Mouse (Mus musculus) liver, postnatal 0 days (tissue): ENCODE data around the gene C130073F10Rik.

Source experiments
- CTCF ChIP-seq: sonication (generic); IDR thresholded peaks from 2 replicates; pipeline ENCODE4 v1.5.1; 2016; ENCODE audit warnings: antibody characterized with exemption, low read depth
- EP300 ChIP-seq: IDR thresholded peaks from 2 replicates; pipeline ENCODE4 v1.6.1; 2016; ENCODE audit warnings: antibody characterized with exemption, low read depth, mild to moderate bottlenecking

GRCm38 (mm10) chr4:101889377-101889776 is 4.2 kb downstream of the C130073F10Rik start:
- TF ChIP-seq CTCF: no peak
- TF ChIP-seq EP300: no peak
